Mouse (Mus musculus) adrenal gland (tissue): ENCODE results near the gene Atl2.

Source experiments
- intact Hi-C: fragments of 180-260 bp; cut with DNase I; formaldehyde crosslinking; loops from one replicate; pipeline ENCODE4 v1.15.1; 2025

Atl2 gene

GRCm38 (mm10) chr17:79898156-79898746 lies 2.3 kb upstream of the Atl2 start:
- intact Hi-C loops = no loop called here

GRCm38 (mm10) chr17:79897666-79898065 lies 1.7 kb upstream of the Atl2 start:
- intact Hi-C loops = no loop called here

- intact Hi-C loops = no loop called here
Measured at GRCm38 (mm10) chr17:79894971-79895882, 696 bp downstream of the Atl2 start.

GRCm38 (mm10) chr17:79894054-79894453 lies 1.9 kb downstream of the Atl2 start:
- intact Hi-C loops = no loop called here

GRCm38 (mm10) chr17:79891944-79892343 lies 4.0 kb downstream of the Atl2 start:
- intact Hi-C loops = loop anchor here (1.0 to 2.0 kb wide), 2 partner anchors 9 to 105 kb away; no protein-coding TSS in a partner anchor

- intact Hi-C loops = no loop called here
Measured at GRCm38 (mm10) chr17:79887926-79888325, 8.0 kb downstream of the Atl2 start.

- intact Hi-C loops = loop anchor here (1.0 kb wide), 1 partner anchor 9 kb away; no protein-coding TSS in a partner anchor
Measured at GRCm38 (mm10) chr17:79883198-79883597, 12.7 kb downstream of the Atl2 start.

- intact Hi-C loops = no loop called here
Measured at GRCm38 (mm10) chr17:79865027-79865426, 30.9 kb downstream of the Atl2 start.

GRCm38 (mm10) chr17:79864503-79864902 lies 31.4 kb downstream of the Atl2 start:
- intact Hi-C loops = loop anchor here (5.0 kb wide), 1 partner anchor 318 kb away; no protein-coding TSS in a partner anchor

- intact Hi-C loops = loop anchor here (2.0 to 5.0 kb wide), 2 partner anchors 143 to 320 kb away; no protein-coding TSS in a partner anchor
Measured at GRCm38 (mm10) chr17:79862038-79862437, 33.9 kb downstream of the Atl2 start.

GRCm38 (mm10) chr17:79855533-79855932 lies 40.4 kb downstream of the Atl2 start:
- intact Hi-C loops = no loop called here

GRCm38 (mm10) chr17:79848385-79848784 lies 47.5 kb downstream of the Atl2 start:
- intact Hi-C loops = no loop called here

- intact Hi-C loops = no loop called here
Measured at GRCm38 (mm10) chr17:79846182-79846581, 49.7 kb downstream of the Atl2 start.

- intact Hi-C loops = no loop called here
Measured at GRCm38 (mm10) chr17:79845695-79846094, 50.2 kb downstream of the Atl2 start.

- intact Hi-C loops = loop anchor here (1.0 to 5.0 kb wide), 2 partner anchors 141 to 178 kb away; no protein-coding TSS in a partner anchor
Measured at GRCm38 (mm10) chr17:79840254-79841238, 55.4 kb downstream of the Atl2 start.

GRCm38 (mm10) chr17:79836978-79837377 lies 58.9 kb downstream of the Atl2 start:
- intact Hi-C loops = loop anchor here (5.0 to 10.0 kb wide), 2 partner anchors 125 to 722 kb away; no protein-coding TSS in a partner anchor

- intact Hi-C loops = loop anchor here (5.0 to 10.0 kb wide), 2 partner anchors 124 to 721 kb away; no protein-coding TSS in a partner anchor
Measured at GRCm38 (mm10) chr17:79835714-79836373, 60.1 kb downstream of the Atl2 start.

GRCm38 (mm10) chr17:79832284-79832683 lies 63.6 kb downstream of the Atl2 start:
- intact Hi-C loops = loop anchor here (10.0 kb wide), 1 partner anchor 717 kb away; no protein-coding TSS in a partner anchor

- intact Hi-C loops = no loop called here
Measured at GRCm38 (mm10) chr17:79826482-79827034, 69.4 kb downstream of the Atl2 start.
